Mouse (Mus musculus) CH12.LX (cell line): ENCODE measurements at regions not wholly inside any gene's neighbourhood (a gene's known extent, or its start where the extent isn't known, plus 50 kb on each side); places are given as distances from the start of the nearest gene placed in this dataset.

Experiments used
- CTCF ChIP-seq, 2 experiments: IDR thresholded peaks in 1 of 2; conservative IDR thresholded peaks in 1 of 2; 2 replicates each; pipeline ENCODE4 v1.5.1; 2011 to 2012; ENCODE audit warnings: low read depth in 2 of 2, low read length in 2 of 2, improper control_type of control experiment in 1 of 2, inconsistent platforms in 1 of 2, mild to moderate bottlenecking in 1 of 2, moderate library complexity in 1 of 2
- EP300 ChIP-seq: IDR thresholded peaks from 2 replicates; pipeline ENCODE4 v1.6.1; 2011; ENCODE audit warnings: low read length, improper control_type of control experiment
- MAFK ChIP-seq: IDR thresholded peaks from 2 replicates; pipeline ENCODE4 v1.6.1; 2011; ENCODE audit warnings: low read length, improper control_type of control experiment; ENCODE audit not compliant: insufficient replicate concordance
- MAX ChIP-seq: IDR thresholded peaks from 2 replicates; pipeline ENCODE4 v1.6.1; 2011; ENCODE audit warnings: low read length, improper control_type of control experiment

DNA sequence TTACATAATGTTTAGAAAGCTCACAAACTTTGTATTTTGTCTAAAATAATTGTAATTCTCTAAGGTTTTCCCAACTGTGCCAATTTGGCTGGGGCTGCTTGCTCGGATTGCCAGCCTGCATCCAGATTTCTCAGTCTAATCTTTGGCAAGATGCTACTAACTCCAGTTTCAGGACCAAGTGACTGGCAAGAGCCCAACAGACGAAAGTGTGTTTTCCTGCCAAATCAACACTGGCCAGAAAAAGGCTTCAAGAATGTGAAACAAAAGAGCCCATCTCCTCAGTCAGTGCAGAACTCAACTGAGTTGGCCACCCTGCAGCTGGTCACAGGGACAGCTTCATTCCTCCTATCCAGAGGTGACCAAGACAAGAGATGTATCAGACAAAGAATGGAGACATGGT is 627.3 kb upstream of the Acvr2a start:
- no peak for TF ChIP-seq MAX
- no peak for TF ChIP-seq CTCF (conservative IDR thresholded peaks at IDR 0.05 in 1 of 2, IDR thresholded peaks at IDR 0.05 in 1 of 2; ENCODE audit: low read depth in 2 of 2, low read length in 2 of 2)
- no peak for TF ChIP-seq EP300
- no peak for TF ChIP-seq MAFK
